Comparison of ENCODE assay signal across 19 mouse cellular contexts in the genomic region with DNA sequence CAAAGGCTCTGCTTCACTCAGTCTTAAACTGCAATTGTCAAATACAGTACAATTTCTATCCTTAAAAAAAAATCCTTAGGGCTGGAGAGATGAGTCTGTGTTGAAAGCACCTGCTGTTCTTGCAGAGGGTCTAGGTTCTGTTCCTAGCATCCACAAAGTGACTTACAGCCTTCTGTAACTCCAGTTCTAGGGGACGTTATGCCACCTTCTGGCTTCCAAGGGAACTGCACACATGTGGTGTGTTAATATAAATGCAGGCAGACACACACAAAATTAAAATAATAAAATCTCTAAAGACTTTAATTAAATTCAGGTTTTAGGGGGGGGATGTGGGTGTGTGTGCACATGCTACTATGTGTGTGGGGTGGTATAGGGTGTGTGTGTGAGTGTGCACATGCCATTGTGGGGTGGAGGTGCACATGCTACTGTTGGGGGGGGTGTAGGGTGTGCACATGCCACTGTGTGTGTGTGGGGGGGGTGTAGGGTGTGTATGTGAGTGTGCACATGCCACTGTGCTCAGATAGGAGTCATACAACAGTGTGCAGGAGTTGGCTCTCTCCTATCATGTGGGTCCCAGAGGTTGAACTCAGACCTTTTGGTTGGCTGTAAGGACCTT. TPM values are rescaled to one million over a fixed set of nuclear protein-coding genes. Genes with fewer than 3 reads are reported as not detected.
A peak's percentile ranks its signal among the peaks of the same experiment; 100 is the strongest.
DNase-seq lines count a peak whose midpoint lies in the region; ATAC-seq and TF ChIP-seq lines count a peak whose summit lies in the region.
"Had no signal": no experiment of that assay in that cellular context is flagged by ENCODE, and none has a peak within 500 bp of the region (broad histone marks: within the 10 kb centered on the region; RNA-seq: fewer than 3 reads in every experiment).

No protein-coding gene starts in this region.

- TF ChIP-seq EP300 in CH12.LX (IDR thresholded peaks at IDR 0.05; ENCODE audit: low read length): no peak

- H3K9me3 ChIP-seq in liver, embryonic 11.5 days (ENCODE audit: control insufficient read depth, low read length): no peaks in the 10 kb centered on the region
- peaks cover 5% of the 10 kb centered on the region for H3K9me3 ChIP-seq in CH12.LX (replicated peaks; ENCODE audit: low read length)
- H3K9me3 ChIP-seq in kidney, embryonic 16.5 days (ENCODE audit: low read length): no peaks in the 10 kb centered on the region
- H3K9me3 ChIP-seq: embryonic facial prominence, embryonic 15.5 days; heart, embryonic 12.5 days; liver, embryonic 15.5 days had no signal

- TF ChIP-seq CTCF in gastrocnemius, adult 2 months (IDR thresholded peaks at IDR 0.05): peak; percentile 25; the same call in 1 of the 2 replicates
- TF ChIP-seq CTCF in liver, adult 2 months (IDR thresholded peaks at IDR 0.05; ENCODE audit: low read depth, low read length): 0 out of 2 replicates have a peak, but pooled peaks have one; percentile 1
- TF ChIP-seq CTCF in CH12.LX (conservative IDR thresholded peaks at IDR 0.05 in 1 of 2, IDR thresholded peaks at IDR 0.05 in 1 of 2; ENCODE audit: low read depth in 2 of 2, low read length in 2 of 2): peak; percentile 12 to 48; a peak in 3 of 4 replicates

- no peak overlapping the region for H3K27ac ChIP-seq in gastrocnemius, adult 2 months
- H3K27ac ChIP-seq in liver, adult 2 months (replicated peaks; ENCODE audit: insufficient read depth, low read depth, low read length): no peak overlapping the region
- no peak overlapping the region for H3K27ac ChIP-seq in liver, embryonic 11.5 days (ENCODE audit: low read depth, low read length)
- H3K27ac ChIP-seq in CH12.LX (ENCODE audit: insufficient read depth, low read depth): no peak overlapping the region
- H3K27ac ChIP-seq in kidney, embryonic 16.5 days (ENCODE audit: low read length): no peak overlapping the region
- H3K27ac ChIP-seq: embryonic facial prominence, embryonic 15.5 days; hindbrain, embryonic 14.5 days; liver, embryonic 15.5 days had no signal

- TF ChIP-seq POLR2A in liver, adult 2 months (IDR thresholded peaks at IDR 0.05; ENCODE audit: extremely low read depth, insufficient read depth, low read length): no peak
- TF ChIP-seq POLR2A in CH12.LX (IDR thresholded peaks at IDR 0.05; ENCODE audit: low read depth, low read length): no peak

- 94% methylated on average over 1 of the region's 1 CpGs for WGBS in liver, adult 2 months
- WGBS in liver, embryonic 11.5 days: 80% methylated on average over 1 of the region's 1 CpGs
- 100% methylated on average over 1 of the region's 1 CpGs for WGBS in kidney, embryonic 16.5 days

- peaks cover 20% of the 10 kb centered on the region; the same call in 1 of the 2 replicates for H3K4me1 ChIP-seq in liver, adult 2 months (ENCODE audit: control insufficient read depth, insufficient read depth, low read length)
- H3K4me1 ChIP-seq in liver, embryonic 11.5 days (replicated peaks; ENCODE audit: control insufficient read depth, insufficient read depth, low read length): no peaks in the 10 kb centered on the region
- peaks cover 9 to 38% of the 10 kb centered on the region in 2 experiments; a peak in 3 of 4 replicates for H3K4me1 ChIP-seq in CH12.LX (ENCODE audit: control insufficient read depth in 1 of 2, insufficient read depth in 2 of 2)
- H3K4me1 ChIP-seq in kidney, embryonic 16.5 days (ENCODE audit: insufficient read depth, low read length): no peaks in the 10 kb centered on the region

- TF ChIP-seq RAD21 in CH12.LX (IDR thresholded peaks at IDR 0.05; ENCODE audit: low read depth, low read length): peak; percentile 19

- in situ Hi-C loops in CH12.LX (cut with MboI; ENCODE audit: low pct_ligation_motif_present, low pct_unique_long_range_greater_than_20kb, low sequenced_read_pairs): no loop called here

- no peak overlapping the region for H3K9ac ChIP-seq in liver, adult 2 months (ENCODE audit: low read depth, low read length)
- no peak overlapping the region for H3K9ac ChIP-seq in liver, embryonic 11.5 days (ENCODE audit: low read depth, low read length)
- H3K9ac ChIP-seq in CH12.LX (ENCODE audit: insufficient read depth, low read depth): no peak overlapping the region
- no peak overlapping the region for H3K9ac ChIP-seq in kidney, embryonic 16.5 days (replicated peaks; ENCODE audit: low read length)
- H3K9ac ChIP-seq: embryonic facial prominence, embryonic 15.5 days; heart, embryonic 12.5 days; hindbrain, embryonic 14.5 days; liver, embryonic 15.5 days had no signal

- H3K27me3 ChIP-seq in liver, adult 2 months (ENCODE audit: control insufficient read depth, insufficient read depth, low read length): no peaks in the 10 kb centered on the region
- H3K27me3 ChIP-seq in liver, embryonic 11.5 days (replicated peaks; ENCODE audit: control insufficient read depth, insufficient read depth, low read length): no peaks in the 10 kb centered on the region
- no peaks in the 10 kb centered on the region for H3K27me3 ChIP-seq in CH12.LX (replicated peaks)
- H3K27me3 ChIP-seq in kidney, embryonic 16.5 days (ENCODE audit: insufficient read depth, low read length): no peaks in the 10 kb centered on the region
- H3K27me3 ChIP-seq: embryonic facial prominence, embryonic 15.5 days; heart, embryonic 12.5 days; liver, embryonic 15.5 days had no signal

- intact Hi-C loops in gastrocnemius, adult 2 months (cut with DNase I): no loop called here

- dilution Hi-C loops in CH12.LX (cut with MboI; ENCODE audit: extremely low pct_ligation_motif_present, extremely low pct_unique_long_range_greater_than_20kb, low sequenced_read_pairs): no loop called here

- H3K36me3 ChIP-seq in liver, adult 2 months (ENCODE audit: control insufficient read depth, insufficient read depth, low read length): peaks cover 7% of the 10 kb centered on the region; the same call in 1 of the 2 replicates
- H3K36me3 ChIP-seq in liver, embryonic 11.5 days (ENCODE audit: control insufficient read depth, insufficient read depth, low read length): peaks cover 2% of the 10 kb centered on the region; the same call in 1 of the 2 replicates
- H3K36me3 ChIP-seq in CH12.LX (replicated peaks in 1 of 2; ENCODE audit: control insufficient read depth in 1 of 2, insufficient read depth in 1 of 2, low read length in 1 of 2): peaks cover 29 to 70% of the 10 kb centered on the region in 2 experiments
- peaks cover 9% of the 10 kb centered on the region for H3K36me3 ChIP-seq in kidney, embryonic 16.5 days (ENCODE audit: insufficient read depth, low read length)

- peaks cover 21% of the 10 kb centered on the region for H3K79me2 ChIP-seq in liver, adult 2 months (ENCODE audit: control insufficient read depth, insufficient read depth, low read length)
- peaks cover 92% of the 10 kb centered on the region for H3K79me2 ChIP-seq in CH12.LX (replicated peaks; ENCODE audit: control insufficient read depth, extremely low read depth, insufficient read depth, poor library complexity, severe bottlenecking)

- no peak overlapping the region for H3K4me2 ChIP-seq in liver, embryonic 11.5 days
- no peak overlapping the region for H3K4me2 ChIP-seq in CH12.LX (ENCODE audit: insufficient read depth, low read depth, poor library complexity, severe bottlenecking)
- H3K4me2 ChIP-seq in kidney, embryonic 16.5 days (replicated peaks; ENCODE audit: low read depth, low read length): no peak overlapping the region
- H3K4me2 ChIP-seq: embryonic facial prominence, embryonic 15.5 days; heart, embryonic 12.5 days; hindbrain, embryonic 14.5 days; liver, embryonic 15.5 days had no signal

- ATAC-seq in liver, embryonic 11.5 days (replicated peaks; ENCODE audit: low FRiP score): no peak
- ATAC-seq in kidney, embryonic 16.5 days (ENCODE audit: low FRiP score, low TSS enrichment): no peak
- ATAC-seq: forebrain, embryonic 14.5 days had no signal

- no peak for DNase-seq in gastrocnemius, adult 2 months
- no peak for DNase-seq in gastrocnemius, adult 18-20 months (ENCODE audit: low spot score)
- no peak for DNase-seq in liver, adult 2 months (ENCODE audit: extremely low read depth, low read depth, low spot score)
- no peak for DNase-seq in liver, embryonic 11.5 days (ENCODE audit: low spot score)
- DNase-seq in CH12.LX (ENCODE audit: extremely low read depth): no peak
- peak; percentile 43 for DNase-seq in induced T-regulatory cell, adult 2 months (ENCODE audit: low read depth)
- no peak for DNase-seq in thymus, postnatal 4 days
- DNase-seq: cerebellum, adult 2 months; right cerebral cortex, postnatal 14 days; thymus, adult 18-20 months had no signal

- H3K4me3 ChIP-seq in gastrocnemius, adult 2 months: no peak overlapping the region
- no peak overlapping the region for H3K4me3 ChIP-seq in liver, adult 2 months (ENCODE audit: insufficient read depth, low read depth, low read length)
- no peak overlapping the region for H3K4me3 ChIP-seq in liver, embryonic 11.5 days (ENCODE audit: low read depth, low read length)
- no peak overlapping the region for H3K4me3 ChIP-seq in CH12.LX (replicated peaks in 1 of 3; ENCODE audit: low read depth in 2 of 3, low read length in 2 of 3, poor library complexity in 1 of 3)
- no peak overlapping the region for H3K4me3 ChIP-seq in kidney, embryonic 16.5 days (ENCODE audit: low read length)
- H3K4me3 ChIP-seq: embryonic facial prominence, embryonic 15.5 days; heart, embryonic 12.5 days; liver, embryonic 15.5 days; myocyte had no signal

TF ChIP-seq in CH12.LX, 34 proteins besides CTCF, POLR2A, EP300 and RAD21 (continues in another document):
- TF ChIP-seq UBTF (IDR thresholded peaks at IDR 0.05; ENCODE audit: low read depth, low read length): no peak
- TF ChIP-seq KAT2A (IDR thresholded peaks at IDR 0.05; ENCODE audit: insufficient replicate concordance, low read length): no peak
- no peak for TF ChIP-seq SMC3 (IDR thresholded peaks at IDR 0.05; ENCODE audit: low read depth, low read length)
- TF ChIP-seq MEF2A (IDR thresholded peaks at IDR 0.05; ENCODE audit: borderline replicate concordance, low read depth, low read length): no peak

RNA-seq across cellular contexts. Expression of a gene that starts 18.9 kb away (rescaled TPM):
- 10 to 100 TPM; 24.9 to 28.7 TPM for total RNA-seq in gastrocnemius, adult 2 months (2021)
- total RNA-seq in gastrocnemius, adult 18-20 months (2021): 10 to 100 TPM; 26.2 to 27.9 TPM
- 8.5 and 10.8 TPM in 2 replicates for total RNA-seq in liver, adult 2 months (2014; rRNA removed)
- polyA plus RNA-seq in liver, adult 2 months (2012; rRNA removed): 10.6 and 13.3 TPM in 2 replicates
- 5.3 and 6.2 TPM in 2 replicates for polyA plus RNA-seq in liver, embryonic 11.5 days (2014; fragmentation: Nextera tagmentation; extraction: Ambion mirVana)
- total RNA-seq in CH12.LX (2012; rRNA removed) (25.5 and 29.0 TPM in 2 replicates), CH12.LX (2014; rRNA removed) (32.9 and 37.8 TPM in 2 replicates)
- polyA plus RNA-seq in CH12.LX (2012; ENCODE audit: insufficient read length, low read depth): 73.5 and 96.3 TPM in 2 replicates
- 5.7 and 6.7 TPM in 2 replicates for polyA plus RNA-seq in kidney, embryonic 16.5 days (2015; fragmentation: Nextera tagmentation; extraction: Ambion mirVana)

RNA-seq across cellular contexts. Expression of a gene that starts 59.2 kb away (rescaled TPM):
- total RNA-seq in gastrocnemius, adult 2 months (2021): not detected
- total RNA-seq in gastrocnemius, adult 18-20 months (2021): not detected
- total RNA-seq in liver, adult 2 months (2014; rRNA removed): 43.6 and 50.5 TPM in 2 replicates
- polyA plus RNA-seq in liver, adult 2 months (2012; rRNA removed): 76.8 and 86.2 TPM in 2 replicates
- polyA plus RNA-seq in liver, embryonic 11.5 days (2014; fragmentation: Nextera tagmentation; extraction: Ambion mirVana): 11.6 and 12.7 TPM in 2 replicates
- total RNA-seq in CH12.LX (2012; rRNA removed): 0.21 and 0.30 TPM in 2 replicates
- total RNA-seq in CH12.LX (2014; rRNA removed): not detected in 2 replicates
- 0.24 and 0.37 TPM in 2 replicates for polyA plus RNA-seq in CH12.LX (2012; ENCODE audit: insufficient read length, low read depth)
- 24.3 and 28.5 TPM in 2 replicates for polyA plus RNA-seq in kidney, embryonic 16.5 days (2015; fragmentation: Nextera tagmentation; extraction: Ambion mirVana)
- total RNA-seq: gastrocnemius, adult 8-10 months; left cerebral cortex, postnatal 10 days had no signal

Comparison
In these comparisons a context has a peak if more than half of its experiments do, and no peak if none do; other contexts are left out.
1. RNA of a gene that starts 59.2 kb away (total RNA-seq): 43.6 to 50.5 TPM in liver, adult 2 months; 0.21 to 0.30 TPM in CH12.LX, not detected in gastrocnemius, adult 18-20 months and not detected in gastrocnemius, adult 2 months; every median in the first group is over 10 times any median in the second.
2. Peak in every context shown above with its lines, with median percentiles within 50 percentile points of each other: CTCF ChIP-seq.